ENCODE assay signal across 13 mouse cellular contexts in genomic region chr4:126958261-126958660, GRCm38 (mm10).
"Had no signal": no experiment of that assay in that cellular context is flagged by ENCODE, and none has a peak within 500 bp of the region (broad histone marks: within the 10 kb centered on the region; RNA-seq: fewer than 3 reads in every experiment).

No protein-coding gene starts in this region.

- H3K27ac ChIP-seq: liver, embryonic 15.5 days; midbrain, embryonic 10.5 days; midbrain, embryonic 13.5 days; midbrain, embryonic 15.5 days; neural tube, embryonic 12.5 days had no signal

- ATAC-seq: liver, postnatal 0 days had no signal

- H3K4me2 ChIP-seq: liver, embryonic 15.5 days; lung, embryonic 14.5 days; midbrain, embryonic 13.5 days; midbrain, embryonic 15.5 days; neural tube, embryonic 12.5 days had no signal

- H3K9me3 ChIP-seq: liver, embryonic 15.5 days; midbrain, embryonic 10.5 days; midbrain, embryonic 13.5 days; midbrain, embryonic 15.5 days; neural tube, embryonic 12.5 days had no signal

- H3K4me3 ChIP-seq: liver, embryonic 15.5 days; midbrain, embryonic 10.5 days; midbrain, embryonic 13.5 days; midbrain, embryonic 15.5 days; neural tube, embryonic 12.5 days had no signal

- H3K9ac ChIP-seq: liver, embryonic 15.5 days; liver, postnatal 0 days; lung, embryonic 14.5 days; midbrain, embryonic 13.5 days; midbrain, embryonic 15.5 days; neural tube, embryonic 12.5 days had no signal

- H3K36me3 ChIP-seq: liver, embryonic 15.5 days; midbrain, embryonic 15.5 days had no signal

- H3K27me3 ChIP-seq: liver, embryonic 15.5 days; midbrain, embryonic 13.5 days; midbrain, embryonic 15.5 days; neural tube, embryonic 12.5 days had no signal

- H3K4me1 ChIP-seq: midbrain, embryonic 10.5 days had no signal

- DNase-seq: liver, postnatal 0 days; lung, embryonic 14.5 days; lung, postnatal 10 days; lung, postnatal 4 days; right cerebral cortex, postnatal 14 days; thymus, adult 2 months; thymus, postnatal 25 days; thymus, postnatal 4 days had no signal
